Comparison of ENCODE assay signal across 8 mouse cellular contexts in the genomic region with DNA sequence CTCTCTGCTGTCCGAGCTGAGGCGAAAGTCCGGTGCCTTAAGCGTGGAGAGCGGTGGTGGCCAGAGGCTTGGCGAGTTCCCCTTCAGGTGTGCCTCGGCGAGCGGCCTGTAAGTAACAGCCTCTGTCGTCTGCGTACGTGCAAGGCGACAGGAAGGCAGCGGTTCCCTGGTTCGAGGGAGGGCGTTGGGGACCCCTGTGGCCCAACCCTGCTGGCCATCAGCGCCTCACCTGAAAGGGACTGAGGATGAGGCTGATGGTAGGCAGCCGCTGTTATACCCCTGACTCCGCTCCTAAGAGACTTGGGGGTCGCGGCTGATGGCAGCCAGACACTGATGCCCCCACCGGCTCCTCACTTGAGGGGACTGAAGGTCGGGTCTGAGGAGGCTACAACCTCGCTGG. TPM values are rescaled to one million over a fixed set of nuclear protein-coding genes. Genes with fewer than 3 reads are reported as not detected.
A peak's percentile ranks its signal among the peaks of the same experiment; 100 is the strongest.
DNase-seq lines count a peak whose midpoint lies in the region; ATAC-seq and TF ChIP-seq lines count a peak whose summit lies in the region.
"Not testable (repeated sequence)": the region's sequence is repeated elsewhere in the genome, so short reads cannot be mapped to it uniquely, and the experiment has no call there.

No protein-coding gene starts in this region.

- not testable (repeated sequence) for H3K27me3 ChIP-seq in forebrain, embryonic 10.5 days (ENCODE audit: poor library complexity, severe bottlenecking); heart, postnatal 0 days (ENCODE audit: control insufficient read depth, insufficient read depth, low read length); neural tube, embryonic 13.5 days; testis, adult 2 months (ENCODE audit: control insufficient read depth, insufficient read depth, low read length)

- not testable (repeated sequence) for TF ChIP-seq CTCF in heart, postnatal 0 days (IDR thresholded peaks at IDR 0.05; ENCODE audit: low read depth); lung, adult 2 months (IDR thresholded peaks at IDR 0.05; ENCODE audit: insufficient read depth, low read length); testis, adult 2 months (IDR thresholded peaks at IDR 0.05; ENCODE audit: control insufficient read depth, insufficient read depth, insufficient replicate concordance, low read depth, low read length)

- peak; percentile 37 for ATAC-seq in heart, postnatal 0 days (ENCODE audit: insufficient read depth, low read depth)
- peak; percentile 83 for ATAC-seq in neural tube, embryonic 13.5 days (ENCODE audit: low read depth)

- peak overlapping the region; percentile 69 for H3K4me3 ChIP-seq in brown adipose tissue, adult 24 weeks (ENCODE audit: insufficient read depth, low read depth, low read length)
- peak overlapping the region; percentile 59 for H3K4me3 ChIP-seq in forebrain, embryonic 10.5 days
- H3K4me3 ChIP-seq in heart, postnatal 0 days (ENCODE audit: low read depth, low read length) = peak overlapping the region; percentile 75
- H3K4me3 ChIP-seq in lung, adult 2 months (replicated peaks; ENCODE audit: extremely low read depth, low read depth, low read length) = peak overlapping the region; percentile 73
- H3K4me3 ChIP-seq in neural tube, embryonic 13.5 days = peak overlapping the region; percentile 60
- H3K4me3 ChIP-seq in testis, adult 2 months (ENCODE audit: control insufficient read depth, low read depth, low read length) = peak overlapping the region; percentile 62

- DNase-seq in CD8-positive naive resting alpha-beta T cell, adult 2 months (ENCODE audit: low read depth in 2 of 2, low spot score in 2 of 2) = peak; percentile 8 to 23
- DNase-seq in forebrain, embryonic 10.5 days (ENCODE audit: extremely low spot score, low spot score) = peak; percentile 34
- not testable (repeated sequence) for DNase-seq in heart, postnatal 0 days (ENCODE audit: low spot score)
- DNase-seq in kidney, postnatal 14 days = peak; percentile 53
- peak; percentile 30 for DNase-seq in lung, adult 2 months

- TF ChIP-seq EP300 in heart, postnatal 0 days (IDR thresholded peaks at IDR 0.05; ENCODE audit: low read depth) = not testable (repeated sequence)

- H3K27ac ChIP-seq in brown adipose tissue, adult 24 weeks (replicated peaks; ENCODE audit: low read depth, low read length) = not testable (repeated sequence)
- H3K27ac ChIP-seq in forebrain, embryonic 10.5 days = peak overlapping the region; percentile 76
- H3K27ac ChIP-seq in heart, postnatal 0 days (ENCODE audit: low read depth) = peak overlapping the region; percentile 78
- H3K27ac ChIP-seq in neural tube, embryonic 13.5 days (replicated peaks) = peak overlapping the region; percentile 74
- H3K27ac ChIP-seq in testis, adult 2 months (ENCODE audit: control insufficient read depth, insufficient read depth, low read depth, low read length) = peak overlapping the region; percentile 45; the same call in 1 of the 2 replicates

- not testable (repeated sequence) for H3K36me3 ChIP-seq in forebrain, embryonic 10.5 days (replicated peaks); heart, postnatal 0 days (replicated peaks; ENCODE audit: control insufficient read depth, insufficient read depth, low read length); neural tube, embryonic 13.5 days; testis, adult 2 months (ENCODE audit: control insufficient read depth, insufficient read depth, low read length)

- not testable (repeated sequence) for TF ChIP-seq POLR2A in lung, adult 2 months (IDR thresholded peaks at IDR 0.05; ENCODE audit: borderline replicate concordance, extremely low read depth, low read depth, low read length); testis, adult 2 months (IDR thresholded peaks at IDR 0.05; ENCODE audit: control insufficient read depth, low read depth, low read length)

- whole genome bisulfite sequencing in forebrain, embryonic 10.5 days = 1% methylated on average over 19 of the region's 24 CpGs
- under 1% methylated on average over 17 of the region's 24 CpGs for WGBS in heart, postnatal 0 days
- 1% methylated on average over 21 of the region's 24 CpGs for WGBS in lung, adult 2 months
- WGBS in neural tube, embryonic 13.5 days = 2% methylated on average over 19 of the region's 24 CpGs

- H3K9ac ChIP-seq in heart, postnatal 0 days (replicated peaks; ENCODE audit: low read depth, low read length) = peak overlapping the region; percentile 69; the same call in 1 of the 2 replicates
- H3K9ac ChIP-seq in neural tube, embryonic 13.5 days = peak overlapping the region; percentile 78

- not testable (repeated sequence) for H3K9me3 ChIP-seq in forebrain, embryonic 10.5 days; heart, postnatal 0 days (replicated peaks; ENCODE audit: control insufficient read depth, low read length); neural tube, embryonic 13.5 days

- H3K4me2 ChIP-seq in heart, postnatal 0 days (ENCODE audit: low read depth, low read length) = peak overlapping the region; percentile 80
- peak overlapping the region; percentile 71 for H3K4me2 ChIP-seq in neural tube, embryonic 13.5 days

- H3K4me1 ChIP-seq in brown adipose tissue, adult 24 weeks (ENCODE audit: control insufficient read depth, insufficient read depth, insufficient read length, low read length); forebrain, embryonic 10.5 days; heart, postnatal 0 days (ENCODE audit: control insufficient read depth, insufficient read depth); lung, adult 2 months (ENCODE audit: control insufficient read depth, insufficient read depth, low read length); testis, adult 2 months (ENCODE audit: control insufficient read depth, insufficient read depth, low read length): not testable (repeated sequence)
- H3K4me1 ChIP-seq in neural tube, embryonic 13.5 days (replicated peaks) = peaks cover 14% of the 10 kb centered on the region

RNA-seq across cellular contexts. Expression of gene 1700034I23Rik, which starts 8.0 kb away (rescaled TPM):
- polyA plus RNA-seq in brown adipose tissue, adult 24 weeks (2012; ENCODE audit: insufficient read depth, insufficient read length, missing spikeins) = not detected in 2 replicates
- polyA plus RNA-seq in forebrain, embryonic 10.5 days (2016; fragmentation: Nextera tagmentation; extraction: Ambion mirVana) = 0.09 and 0.10 TPM in 2 replicates
- total RNA-seq in heart, postnatal 0 days (2014; rRNA removed; ENCODE audit: low replicate concordance) = not detected in 2 replicates
- 0.11 TPM in 2 replicates for polyA plus RNA-seq in heart, postnatal 0 days (2015; fragmentation: Nextera tagmentation; extraction: Ambion mirVana)
- polyA plus RNA-seq in lung, adult 2 months (2012; rRNA removed) = not detected in 2 replicates
- polyA plus RNA-seq in neural tube, embryonic 13.5 days (2015; fragmentation: Nextera tagmentation; extraction: Ambion mirVana) = 0.15 and 0.47 TPM in 2 replicates
- polyA plus RNA-seq in testis, adult 2 months (2012; rRNA removed) = 120 and 145 TPM in 2 replicates

RNA-seq across cellular contexts. Expression of gene Abhd18, which starts 47.6 kb away (rescaled TPM):
- polyA plus RNA-seq in brown adipose tissue, adult 24 weeks (2012; ENCODE audit: insufficient read depth, insufficient read length, missing spikeins) = 3.8 and 5.0 TPM in 2 replicates
- polyA plus RNA-seq in forebrain, embryonic 10.5 days (2016; fragmentation: Nextera tagmentation; extraction: Ambion mirVana) = 4.5 and 6.0 TPM in 2 replicates
- total RNA-seq in heart, postnatal 0 days (2014; rRNA removed; ENCODE audit: low replicate concordance) = 22.9 and 31.2 TPM in 2 replicates
- polyA plus RNA-seq in heart, postnatal 0 days (2015; fragmentation: Nextera tagmentation; extraction: Ambion mirVana) = 24.5 and 33.6 TPM in 2 replicates
- 2.5 and 3.0 TPM in 2 replicates for polyA plus RNA-seq in lung, adult 2 months (2012; rRNA removed)
- polyA plus RNA-seq in neural tube, embryonic 13.5 days (2015; fragmentation: Nextera tagmentation; extraction: Ambion mirVana) = 10.5 and 12.7 TPM in 2 replicates
- polyA plus RNA-seq in testis, adult 2 months (2012; rRNA removed) = 6.4 and 8.7 TPM in 2 replicates

RNA-seq across cellular contexts. Expression of gene Mfsd8, which starts 47.6 kb away (rescaled TPM):
- polyA plus RNA-seq in brown adipose tissue, adult 24 weeks (2012; ENCODE audit: insufficient read depth, insufficient read length, missing spikeins) = 18.8 and 19.8 TPM in 2 replicates
- 6.0 and 6.1 TPM in 2 replicates for polyA plus RNA-seq in forebrain, embryonic 10.5 days (2016; fragmentation: Nextera tagmentation; extraction: Ambion mirVana)
- 18.6 and 21.1 TPM in 2 replicates for total RNA-seq in heart, postnatal 0 days (2014; rRNA removed; ENCODE audit: low replicate concordance)
- 7.1 and 7.7 TPM in 2 replicates for polyA plus RNA-seq in heart, postnatal 0 days (2015; fragmentation: Nextera tagmentation; extraction: Ambion mirVana)
- 2.8 and 4.4 TPM in 2 replicates for polyA plus RNA-seq in lung, adult 2 months (2012; rRNA removed)
- polyA plus RNA-seq in neural tube, embryonic 13.5 days (2015; fragmentation: Nextera tagmentation; extraction: Ambion mirVana) = 11.6 and 11.7 TPM in 2 replicates
- 1.6 and 1.9 TPM in 2 replicates for polyA plus RNA-seq in testis, adult 2 months (2012; rRNA removed)

RNA-seq across cellular contexts. Expression of gene Larp1b, which starts 55.3 kb away (rescaled TPM):
- 44.0 and 45.0 TPM in 2 replicates for polyA plus RNA-seq in brown adipose tissue, adult 24 weeks (2012; ENCODE audit: insufficient read depth, insufficient read length, missing spikeins)
- polyA plus RNA-seq in forebrain, embryonic 10.5 days (2016; fragmentation: Nextera tagmentation; extraction: Ambion mirVana) = 1.5 and 2.0 TPM in 2 replicates
- total RNA-seq in heart, postnatal 0 days (2014; rRNA removed; ENCODE audit: low replicate concordance) = 20.7 and 37.9 TPM in 2 replicates
- 33.2 and 35.4 TPM in 2 replicates for polyA plus RNA-seq in heart, postnatal 0 days (2015; fragmentation: Nextera tagmentation; extraction: Ambion mirVana)
- polyA plus RNA-seq in lung, adult 2 months (2012; rRNA removed) = 3.7 and 4.4 TPM in 2 replicates
- polyA plus RNA-seq in neural tube, embryonic 13.5 days (2015; fragmentation: Nextera tagmentation; extraction: Ambion mirVana) = 4.9 and 5.1 TPM in 2 replicates
- polyA plus RNA-seq in testis, adult 2 months (2012; rRNA removed) = 114 and 127 TPM in 2 replicates

Comparison
In these comparisons a context has a peak if more than half of its experiments do, and no peak if none do; other contexts are left out.
1. RNA of gene 1700034I23Rik, which starts 8.0 kb away (polyA plus RNA-seq): 120 to 145 TPM in testis, adult 2 months; 0.15 to 0.47 TPM in neural tube, embryonic 13.5 days, 0.11 TPM in heart, postnatal 0 days, 0.09 to 0.10 TPM in forebrain, embryonic 10.5 days, not detected in brown adipose tissue, adult 24 weeks and not detected in lung, adult 2 months; every median in the first group is over 10 times any median in the second.
2. Peak in every context shown above with its lines, with median percentiles within 50 percentile points of each other: H3K4me3 ChIP-seq.